ENCODE assay signal across 15 mouse cellular contexts in genomic region chr17:43569287-43569686, GRCm38 (mm10). TPM values are rescaled to one million over a fixed set of nuclear protein-coding genes. Genes with fewer than 3 reads are reported as not detected.
DNase-seq lines count a peak whose midpoint lies in the region; ATAC-seq and TF ChIP-seq lines count a peak whose summit lies in the region.
"Had no signal": no experiment of that assay in that cellular context is flagged by ENCODE, and none has a peak within 500 bp of the region (broad histone marks: within the 10 kb centered on the region; RNA-seq: fewer than 3 reads in every experiment).

No protein-coding gene starts in this region.

- no peaks in the 10 kb centered on the region for H3K27me3 ChIP-seq in forebrain, postnatal 0 days (ENCODE audit: insufficient read depth, low read length)
- no peaks in the 10 kb centered on the region for H3K27me3 ChIP-seq in forebrain, embryonic 15.5 days
- no peaks in the 10 kb centered on the region for H3K27me3 ChIP-seq in kidney, postnatal 0 days (ENCODE audit: insufficient read depth, low read length)
- H3K27me3 ChIP-seq in splenic B cell, adult 2 months (ENCODE audit: control insufficient read depth, insufficient read depth, low read length, poor library complexity, severe bottlenecking) = no peaks in the 10 kb centered on the region
- H3K27me3 ChIP-seq: limb, embryonic 13.5 days; Patski had no signal

- ATAC-seq in forebrain, postnatal 0 days = no peak
- no peak for ATAC-seq in forebrain, embryonic 15.5 days (replicated peaks)
- no peak for ATAC-seq in kidney, postnatal 0 days (replicated peaks; ENCODE audit: low FRiP score, low read depth)

- peak overlapping the region; percentile 77; the same call in 1 of the 2 replicates for H3K4me2 ChIP-seq in forebrain, postnatal 0 days (ENCODE audit: low read depth)
- H3K4me2 ChIP-seq in forebrain, embryonic 15.5 days (replicated peaks) = no peak overlapping the region
- peak overlapping the region; percentile 87 for H3K4me2 ChIP-seq in kidney, postnatal 0 days (ENCODE audit: low read length)

- DNase-seq in forebrain, postnatal 0 days = no peak
- DNase-seq in kidney, postnatal 0 days (ENCODE audit: low spot score) = no peak
- no peak for DNase-seq in kidney, adult 18-20 months
- DNase-seq in urinary bladder, postnatal 14 days (ENCODE audit: low spot score) = peak; percentile 34
- no peak for DNase-seq in urinary bladder, postnatal 4 days (ENCODE audit: low spot score in 2 of 2)
- DNase-seq in splenic B cell, adult 2 months (ENCODE audit: low read depth, low spot score) = peak; percentile 10
- DNase-seq in right cerebral cortex, postnatal 4 days = no peak
- DNase-seq: heart, adult 2 months; heart, postnatal 14 days; kidney, adult 11 months; lung, embryonic 14.5 days had no signal

- no peak for TF ChIP-seq CTCF in forebrain, postnatal 0 days (IDR thresholded peaks at IDR 0.05; ENCODE audit: low read depth)
- no peak for TF ChIP-seq CTCF in kidney, postnatal 0 days (IDR thresholded peaks at IDR 0.05; ENCODE audit: low read depth)

- 70% methylated on average over 7 of the region's 7 CpGs for WGBS in forebrain, postnatal 0 days
- WGBS in forebrain, embryonic 15.5 days = 72% methylated on average over 7 of the region's 7 CpGs
- 49% methylated on average over 7 of the region's 7 CpGs for WGBS in kidney, postnatal 0 days

- no peak overlapping the region for H3K27ac ChIP-seq in forebrain, postnatal 0 days (ENCODE audit: low read depth, low read length)
- H3K27ac ChIP-seq in forebrain, embryonic 15.5 days (replicated peaks) = no peak overlapping the region
- no peak overlapping the region for H3K27ac ChIP-seq in kidney, postnatal 0 days
- H3K27ac ChIP-seq: limb, embryonic 13.5 days had no signal

- no peak overlapping the region for H3K9ac ChIP-seq in forebrain, postnatal 0 days
- H3K9ac ChIP-seq in forebrain, embryonic 15.5 days (replicated peaks) = no peak overlapping the region
- no peak overlapping the region for H3K9ac ChIP-seq in kidney, postnatal 0 days (ENCODE audit: low read depth, low read length)

- no peaks in the 10 kb centered on the region for H3K36me3 ChIP-seq in forebrain, postnatal 0 days (ENCODE audit: insufficient read depth)
- no peaks in the 10 kb centered on the region for H3K36me3 ChIP-seq in forebrain, embryonic 15.5 days
- H3K36me3 ChIP-seq in kidney, postnatal 0 days (ENCODE audit: insufficient read depth, low read length) = no peaks in the 10 kb centered on the region
- H3K36me3 ChIP-seq in splenic B cell, adult 2 months (ENCODE audit: control insufficient read depth, insufficient read depth, low read length, poor library complexity, severe bottlenecking) = no peaks in the 10 kb centered on the region
- H3K36me3 ChIP-seq: embryonic facial prominence, embryonic 10.5 days; limb, embryonic 13.5 days had no signal

- H3K9me3 ChIP-seq in forebrain, postnatal 0 days (ENCODE audit: low read length) = no peaks in the 10 kb centered on the region
- H3K9me3 ChIP-seq in forebrain, embryonic 15.5 days = no peaks in the 10 kb centered on the region
- no peaks in the 10 kb centered on the region for H3K9me3 ChIP-seq in kidney, postnatal 0 days (replicated peaks; ENCODE audit: low read length)
- H3K9me3 ChIP-seq: embryonic facial prominence, embryonic 10.5 days; limb, embryonic 13.5 days had no signal

- H3K4me1 ChIP-seq in forebrain, postnatal 0 days (ENCODE audit: insufficient read depth) = peaks cover 5% of the 10 kb centered on the region; the same call in 1 of the 2 replicates
- peaks cover 17% of the 10 kb centered on the region for H3K4me1 ChIP-seq in forebrain, embryonic 15.5 days
- H3K4me1 ChIP-seq in kidney, postnatal 0 days (replicated peaks; ENCODE audit: insufficient read depth, low read length) = peaks cover 5% of the 10 kb centered on the region; the same call in 1 of the 2 replicates

- no peak overlapping the region for H3K4me3 ChIP-seq in forebrain, postnatal 0 days (ENCODE audit: low read depth, low read length)
- no peak overlapping the region for H3K4me3 ChIP-seq in forebrain, embryonic 15.5 days
- peak overlapping the region; percentile 47; the same call in 1 of the 2 replicates for H3K4me3 ChIP-seq in kidney, postnatal 0 days (replicated peaks; ENCODE audit: low read depth, low read length)

RNA-seq across cellular contexts. Expression of gene Pla2g7, which starts 1.4 kb away (rescaled TPM):
- 26.8 and 33.7 TPM in 2 replicates for total RNA-seq in forebrain, postnatal 0 days (2014; rRNA removed)
- 33.0 and 76.9 TPM in 2 replicates for polyA plus RNA-seq in forebrain, postnatal 0 days (2015; fragmentation: Nextera tagmentation; extraction: Ambion mirVana)
- 8.0 and 9.0 TPM in 2 replicates for polyA plus RNA-seq in forebrain, embryonic 15.5 days (2015; fragmentation: Nextera tagmentation; extraction: Ambion mirVana)
- 80.3 and 88.8 TPM in 2 replicates for polyA plus RNA-seq in kidney, postnatal 0 days (2015; fragmentation: Nextera tagmentation; extraction: Ambion mirVana)

RNA-seq across cellular contexts. Expression of gene Ankrd66, which starts 25.8 kb away (rescaled TPM):
- total RNA-seq in forebrain, postnatal 0 days (2014; rRNA removed) = 0.77 TPM in 1 of 2 replicates, not detected in the other
- polyA plus RNA-seq in forebrain, postnatal 0 days (2015; fragmentation: Nextera tagmentation; extraction: Ambion mirVana) = 1.0 and 1.2 TPM in 2 replicates
- 0.19 and 0.47 TPM in 2 replicates for polyA plus RNA-seq in forebrain, embryonic 15.5 days (2015; fragmentation: Nextera tagmentation; extraction: Ambion mirVana)
- 0.46 and 0.54 TPM in 2 replicates for polyA plus RNA-seq in kidney, postnatal 0 days (2015; fragmentation: Nextera tagmentation; extraction: Ambion mirVana)
- total RNA-seq: heart, adult 2 months; heart, postnatal 14 days had no signal
- polyA plus RNA-seq: Patski had no signal

Comparison
In these comparisons a context has a peak if more than half of its experiments do, and no peak if none do; other contexts are left out.
1. DNase-seq: peak in urinary bladder, postnatal 14 days (single experiment) and splenic B cell, adult 2 months (single experiment); none in forebrain, postnatal 0 days (single experiment), kidney, postnatal 0 days (single experiment), kidney, adult 18-20 months (single experiment), urinary bladder, postnatal 4 days (0 of 2) and right cerebral cortex, postnatal 4 days (single experiment).